Mouse (Mus musculus) thymus, adult 2 months (tissue): Measurements from ENCODE around the gene 4930523C07Rik.

Source experiments
- CTCF ChIP-seq: fragments of 200-500 bp; IDR thresholded peaks from 2 replicates; pipeline ENCODE4 v1.5.1; 2012; ENCODE audit warnings: mild to moderate bottlenecking, control low read depth, low read length, moderate library complexity, borderline replicate concordance; ENCODE audit not compliant: control insufficient read depth, poor library complexity, insufficient read depth; ENCODE audit errors: extremely low read depth
- POLR2A ChIP-seq: fragments of 200-500 bp; IDR thresholded peaks from 2 replicates; pipeline ENCODE4 v1.6.1; 2012; ENCODE audit warnings: mild to moderate bottlenecking, low read length, control low read depth, moderate library complexity; ENCODE audit not compliant: control insufficient read depth, poor library complexity, insufficient read depth; ENCODE audit errors: extremely low read depth

- TF ChIP-seq POLR2A (no peak), CTCF (no peak)
Measured at GRCm38 (mm10) chr1:160039951-160040645, 4.1 kb upstream of the 4930523C07Rik start.
